Mouse (Mus musculus): ENCODE measurements around the gene Farsa.

The Farsa gene

GRCm38 (mm10) chr8:84834866-84835855 lies 21.6 kb upstream of the Farsa start:
- in situ Hi-C loops (cut with MboI) = no loop called here

DNA sequence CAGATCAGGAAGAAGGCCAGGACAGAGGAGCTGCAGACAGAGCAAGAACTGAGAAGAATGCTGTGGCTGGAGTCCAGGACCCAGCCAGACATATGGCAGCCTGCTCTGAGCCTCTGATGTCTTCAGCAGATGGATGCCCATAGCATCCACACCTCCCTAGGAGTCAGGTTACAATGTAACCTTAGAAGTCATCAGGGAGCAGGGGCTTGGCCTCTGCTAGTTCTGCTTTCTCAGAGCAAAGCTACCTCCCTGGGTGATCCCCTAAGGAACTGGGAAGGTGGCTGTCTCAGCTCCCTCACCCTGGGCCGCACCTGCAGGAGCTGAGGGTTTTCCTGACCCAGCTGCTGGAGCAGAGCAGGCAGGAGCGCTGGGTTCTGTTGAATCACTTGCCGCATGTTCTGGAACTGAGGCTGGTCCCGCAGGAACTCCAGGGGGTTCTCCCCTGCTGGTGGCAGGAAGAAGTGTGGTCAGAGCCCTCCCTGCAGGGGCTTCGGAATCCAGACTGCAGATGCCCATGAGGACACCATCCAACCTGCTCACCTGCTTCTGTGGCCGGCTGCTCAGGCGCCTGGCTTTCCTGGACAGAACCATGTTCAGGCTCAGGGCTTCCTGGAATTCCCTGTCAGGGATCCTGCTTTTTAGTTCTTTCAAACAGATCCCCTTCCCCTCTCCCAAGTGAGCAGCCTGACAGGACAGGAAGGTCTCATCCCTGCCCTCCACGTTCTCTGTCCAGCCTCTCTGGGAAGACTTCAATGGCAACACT lies 19.5 kb upstream of the Farsa start:
- in situ Hi-C loops (cut with MboI) = no loop called here

GRCm38 (mm10) chr8:84837912-84838470 lies 18.8 kb upstream of the Farsa start:
- in situ Hi-C loops (cut with MboI) = no loop called here

DNA sequence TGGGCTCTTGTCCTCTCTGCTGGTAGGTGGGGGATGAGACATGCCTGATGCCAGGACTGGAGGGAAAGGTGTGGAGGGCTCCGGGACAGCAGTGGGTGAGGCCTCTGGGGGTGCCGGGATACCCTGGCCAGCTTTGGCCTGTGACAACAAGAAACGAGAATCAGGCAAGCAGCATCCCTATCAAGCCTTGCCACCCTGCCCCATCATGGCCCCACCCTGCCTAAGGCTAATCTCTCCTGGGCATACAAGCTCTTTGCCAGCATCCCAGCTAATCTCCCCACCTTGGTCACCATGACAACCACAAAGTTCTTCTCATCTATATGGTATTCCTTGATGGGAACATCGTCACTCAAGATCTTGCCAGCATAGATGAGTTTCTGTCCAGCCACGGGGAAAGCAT lies 18.3 kb upstream of the Farsa start:
- in situ Hi-C loops (cut with MboI) = no loop called here

DNA sequence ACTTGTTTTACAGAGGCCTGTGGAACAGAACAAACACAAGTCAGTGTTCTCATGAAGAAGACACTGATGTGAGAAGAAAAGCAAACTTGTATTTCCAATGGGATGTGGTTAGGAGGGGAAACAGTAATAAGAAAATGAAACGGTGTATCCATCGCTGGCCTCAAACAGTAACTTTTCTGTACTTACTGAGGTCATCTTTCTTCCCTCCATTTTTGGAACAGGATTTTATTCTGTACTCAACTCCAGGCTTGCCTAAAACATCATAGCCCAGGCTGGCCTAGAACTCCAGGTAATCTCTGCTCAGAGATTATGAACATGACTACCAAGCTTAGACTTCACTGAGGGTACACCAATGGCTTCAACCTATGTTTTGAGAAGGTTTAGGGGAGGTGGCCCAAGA lies 17.4 kb upstream of the Farsa start:
- in situ Hi-C loops (cut with MboI) = no loop called here

DNA sequence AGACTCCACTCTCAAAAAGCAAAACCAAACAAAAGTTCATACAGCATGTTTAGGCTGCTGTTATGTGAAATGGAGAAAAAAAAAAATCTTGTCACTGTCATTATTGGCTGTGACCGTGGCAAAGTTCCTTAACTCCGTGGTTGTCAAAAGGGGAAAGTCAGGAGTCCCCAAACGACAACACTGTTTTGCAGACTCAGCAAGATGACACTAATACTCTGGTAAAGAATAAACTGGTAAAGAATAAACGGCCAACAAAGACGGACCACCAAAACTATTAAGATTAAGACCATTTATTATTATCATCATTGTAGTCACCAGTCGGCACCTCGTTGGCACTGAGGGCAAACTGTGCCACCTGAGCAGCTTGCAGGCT lies 16.9 kb upstream of the Farsa start:
- in situ Hi-C loops (cut with MboI) = no loop called here

DNA sequence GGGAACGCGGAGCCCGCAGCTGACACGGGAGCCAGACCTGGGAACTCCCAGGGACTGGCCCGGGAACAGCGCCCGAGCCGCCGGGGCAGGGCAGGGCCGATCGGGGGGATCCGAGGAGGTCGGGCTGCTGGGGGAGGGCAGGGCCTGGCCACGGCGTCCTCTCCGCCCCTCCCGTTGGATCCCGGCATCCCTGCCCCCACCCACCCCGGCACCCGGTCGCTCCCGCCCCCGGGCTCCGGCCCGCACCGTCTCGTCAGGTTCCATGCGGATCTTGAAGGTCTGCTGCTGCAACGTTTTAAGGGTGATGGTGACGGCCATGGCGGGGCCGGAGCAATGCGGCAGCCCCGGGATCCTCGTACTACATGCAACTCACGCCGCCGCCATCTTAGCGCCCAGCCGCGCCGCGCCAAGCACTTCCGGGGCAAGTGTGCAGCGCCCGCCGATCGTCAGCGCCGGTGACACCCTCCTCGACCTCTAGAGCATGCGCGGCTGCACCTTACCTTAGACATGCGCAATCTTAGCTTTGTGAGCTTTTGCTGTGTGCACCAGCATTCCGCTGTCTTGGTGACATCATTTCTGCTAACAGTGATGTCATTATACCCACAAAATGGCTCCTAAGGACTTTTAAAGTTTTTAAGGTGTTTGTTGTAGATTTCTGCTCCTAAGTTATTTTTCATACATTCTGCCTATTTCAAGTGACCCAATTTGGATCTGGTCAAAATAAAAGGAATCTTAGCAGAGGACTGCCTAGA lies 16.4 kb upstream of the Farsa start, which contains the start of gene Rad23a:
Gene Rad23a, minus strand, starts transcription at position 418 of the 752 bp plus-strand sequence.
- in situ Hi-C loops (cut with MboI) = no loop called here

- in situ Hi-C loops (cut with MboI) = no loop called here
Observed at GRCm38 (mm10) chr8:84841514-84841913, 15.3 kb upstream of the Farsa start.

- in situ Hi-C loops (cut with MboI) = no loop called here
Observed at GRCm38 (mm10) chr8:84844397-84845070, 12.3 kb upstream of the Farsa start.

GRCm38 (mm10) chr8:84845355-84846093 lies 11.3 kb upstream of the Farsa start:
- in situ Hi-C loops (cut with MboI) = no loop called here

GRCm38 (mm10) chr8:84846094-84846721 lies 10.6 kb upstream of the Farsa start:
- in situ Hi-C loops (cut with MboI) = no loop called here

GRCm38 (mm10) chr8:84846722-84847572 lies 9.8 kb upstream of the Farsa start, which contains the start of gene Calr:
Gene Calr (minus strand): TSS chr8:84846934.
- in situ Hi-C loops (cut with MboI) = no loop called here

DNA sequence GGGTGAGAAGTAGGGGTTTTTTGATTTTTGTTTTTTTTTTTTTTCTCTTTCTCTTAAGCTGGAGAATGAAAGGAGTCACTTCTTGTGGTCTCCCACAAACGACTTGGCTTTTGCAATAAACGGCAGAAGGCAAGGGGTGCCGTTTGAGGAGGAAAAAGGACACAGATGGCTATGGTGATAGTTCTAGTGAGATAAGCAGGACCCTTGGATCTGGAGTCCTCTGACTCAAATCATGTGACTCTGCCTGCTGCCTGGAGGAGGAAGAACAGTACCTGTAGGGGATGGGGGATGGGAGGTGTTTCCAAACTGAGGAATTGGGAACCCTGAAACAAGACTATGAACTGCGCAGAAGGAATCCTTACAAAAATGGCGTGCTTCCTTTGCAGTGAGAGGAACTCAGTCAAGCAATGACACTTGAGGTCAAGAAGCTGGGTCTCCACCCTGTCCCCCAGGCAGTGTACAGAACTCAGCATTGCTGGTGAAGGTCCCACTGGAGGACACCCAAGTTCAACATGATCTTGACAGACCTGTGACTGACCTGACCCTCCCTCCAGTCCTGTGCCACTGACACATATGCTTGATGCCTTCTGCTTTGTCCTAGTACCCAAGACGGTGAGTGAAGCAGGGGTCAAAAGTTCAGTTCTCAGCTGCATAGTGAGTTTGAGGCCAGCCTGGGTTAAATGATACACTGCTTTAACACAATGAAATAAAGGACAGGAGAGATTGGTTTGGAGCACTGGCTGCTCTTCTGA lies 8.9 kb upstream of the Farsa start:
- in situ Hi-C loops (cut with MboI) = no loop called here

DNA sequence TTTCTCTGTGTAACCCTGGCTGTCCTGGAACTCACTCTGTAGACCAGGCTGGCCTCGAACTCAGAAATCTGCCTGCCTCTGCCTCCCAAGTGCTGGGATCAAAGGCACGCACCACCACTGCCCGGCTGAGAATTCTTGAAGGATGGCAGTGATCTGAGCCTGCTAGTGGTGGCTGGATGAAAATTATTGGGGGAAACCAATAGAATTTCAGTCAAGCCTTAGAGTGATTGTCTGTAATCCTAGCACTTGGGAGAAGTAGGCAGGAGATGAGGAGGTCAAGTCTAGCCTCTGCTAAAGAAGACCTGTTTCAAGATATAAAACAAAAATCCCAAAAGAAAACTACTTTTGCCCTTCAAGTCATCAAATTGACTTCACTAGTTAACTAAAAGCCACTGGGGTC lies 355 bp upstream of the Farsa start:
- in situ Hi-C loops (cut with MboI) = no loop called here

GRCm38 (mm10) chr8:84871376-84872308 lies 14.9 kb downstream of the Farsa start, which contains the start of gene Syce2:
Gene Syce2 (plus strand): TSS chr8:84872111.
- in situ Hi-C loops (cut with MboI) = no loop called here

GRCm38 (mm10) chr8:84872309-84872965 lies 15.6 kb downstream of the Farsa start:
- in situ Hi-C loops (cut with MboI) = no loop called here
